8 mouse cellular contexts compared by ENCODE assay signal in the genomic region with DNA sequence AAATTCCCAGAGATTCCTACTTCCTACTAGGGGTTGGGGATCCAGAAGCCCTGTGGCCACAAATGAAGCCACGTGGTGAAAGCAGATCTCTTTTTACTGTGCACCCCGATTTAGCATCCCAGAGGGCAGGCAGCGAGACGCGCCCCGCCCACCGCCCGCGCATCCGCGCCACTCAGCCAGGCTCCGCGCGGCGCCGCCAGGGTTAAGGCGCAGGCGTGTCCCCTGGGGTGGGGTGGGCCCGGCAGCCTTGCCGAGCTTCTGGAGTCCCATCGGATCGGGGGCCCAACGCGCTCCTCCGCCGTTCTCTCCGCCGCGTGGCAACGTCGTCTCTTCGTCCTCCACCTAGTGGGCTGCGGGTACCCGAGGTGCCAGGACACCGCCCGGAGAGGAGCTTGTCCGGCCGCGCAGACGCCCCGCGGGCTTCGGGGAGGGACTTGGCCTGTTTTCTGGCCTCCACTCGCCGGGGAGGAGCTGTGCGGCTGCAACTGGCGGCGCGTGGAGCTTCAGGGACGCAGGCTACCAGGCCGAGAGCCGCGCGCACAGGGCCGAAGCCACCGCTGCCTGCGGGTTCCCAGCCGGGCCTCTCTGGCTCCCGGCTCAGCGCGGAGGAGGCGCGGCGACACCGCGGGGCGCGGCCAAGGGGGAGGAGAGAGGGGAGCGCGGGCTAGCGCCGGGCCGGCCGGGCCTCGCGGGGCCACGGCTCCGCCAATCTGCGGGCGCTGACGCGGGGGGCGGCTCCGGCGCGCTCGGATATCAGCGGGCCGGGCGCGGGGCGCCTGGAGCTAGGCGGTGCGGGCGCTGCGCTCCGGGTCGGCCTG. TPM values are rescaled to one million over a fixed set of nuclear protein-coding genes. Genes with fewer than 3 reads are reported as not detected.
DNase-seq lines count a peak whose midpoint lies in the region; ATAC-seq and TF ChIP-seq lines count a peak whose summit lies in the region.

TSS of gene Fam20c (plus strand) at position 212 of the 818 bp plus-strand sequence.

- 2% methylated on average over 80 of the region's 98 CpGs for WGBS in hindbrain, postnatal 0 days

- no peaks in the 10 kb centered on the region for H3K9me3 ChIP-seq in hindbrain, postnatal 0 days (ENCODE audit: low read length)

- peak; percentile 85 for ATAC-seq in hindbrain, postnatal 0 days
- ATAC-seq in erythroid progenitor cell, adult 5-6 weeks (replicated peaks; ENCODE audit: low FRiP score, poor library complexity, severe bottlenecking), result no peak

- no peaks in the 10 kb centered on the region for H3K27me3 ChIP-seq in hindbrain, postnatal 0 days (ENCODE audit: insufficient read depth, low read length)

- 0 out of 2 replicates have a peak, but pooled peaks have one; percentile 20 for TF ChIP-seq CTCF in hindbrain, postnatal 0 days (IDR thresholded peaks at IDR 0.05; ENCODE audit: low read depth)
- TF ChIP-seq CTCF in left cerebral cortex, adult 2 months (IDR thresholded peaks at IDR 0.05), result no peak; the same call in 1 of the 2 replicates

- peak; percentile 95 for DNase-seq in adrenal gland, postnatal 14 days
- DNase-seq in embryo, embryonic 10 days (ENCODE audit: low spot score), result peak; percentile 74
- peak; percentile 90 for DNase-seq in gastrocnemius, postnatal 14 days
- peak; percentile 90 for DNase-seq in hindbrain, postnatal 0 days (ENCODE audit: low spot score)
- DNase-seq in left cerebral cortex, adult 2 months (ENCODE audit: extremely low spot score in 1 of 2, low spot score in 2 of 2), result peak; percentile 80 to 83
- peak; percentile 62 for DNase-seq in lung, postnatal 36 days
- peak; percentile 46 for DNase-seq in retina, postnatal 7 days (ENCODE audit: low read depth, low spot score)

- H3K27ac ChIP-seq in hindbrain, postnatal 0 days, result peak within 1 kb of the TSS; percentile 97
- peak within 1 kb of the TSS; percentile 91 for H3K27ac ChIP-seq in left cerebral cortex, adult 2 months

- 0 out of 2 replicates have a peak, but pooled peaks cover 2% of the 10 kb centered on the region for H3K36me3 ChIP-seq in hindbrain, postnatal 0 days (ENCODE audit: insufficient read depth, low read length)

- peak within 1 kb of the TSS; percentile 92 for H3K4me2 ChIP-seq in hindbrain, postnatal 0 days (ENCODE audit: low read depth, low read length)

- intact Hi-C loops in gastrocnemius, postnatal 14 days (cut with DNase I; ENCODE audit: low total_unique reads), result no loop called here
- intact Hi-C loops in left cerebral cortex, adult 2 months (cut with DNase I), result no loop called here

- peaks cover 27% of the 10 kb centered on the region for H3K4me1 ChIP-seq in hindbrain, postnatal 0 days (ENCODE audit: insufficient read depth, low read length)

- H3K4me3 ChIP-seq in hindbrain, postnatal 0 days (ENCODE audit: low read length), result peak within 1 kb of the TSS; percentile 58
- H3K4me3 ChIP-seq in left cerebral cortex, adult 2 months, result peak within 1 kb of the TSS; percentile 86

- H3K9ac ChIP-seq in hindbrain, postnatal 0 days (replicated peaks; ENCODE audit: low read length), result peak within 1 kb of the TSS; percentile 76

RNA-seq across cellular contexts. Expression of gene Fam20c, which starts in this region (rescaled TPM):
- total RNA-seq in adrenal gland, postnatal 14 days (2021), result 13.9 and 15.1 TPM in 2 replicates
- 10 to 100 TPM; 13.6 to 31.5 TPM for total RNA-seq in gastrocnemius, postnatal 14 days (2021)
- 96.4 and 99.4 TPM in 2 replicates for total RNA-seq in hindbrain, postnatal 0 days (2014; rRNA removed)
- polyA plus RNA-seq in hindbrain, postnatal 0 days (2015; fragmentation: Nextera tagmentation; extraction: Ambion mirVana), result 52.5 and 53.9 TPM in 2 replicates
- total RNA-seq in left cerebral cortex, adult 2 months (2021), result 10 to 100 TPM; 33.2 to 37.4 TPM
- total RNA-seq in erythroid progenitor cell, adult 5-6 weeks (2015; ENCODE audit: low replicate concordance), result 0.84 and 2.2 TPM in 2 replicates
- total RNA-seq in erythroid progenitor cell, adult 5-6 weeks (2017; ENCODE audit: low replicate concordance), result 0.51 TPM in 1 of 2 replicates, not detected in the other
